Mouse (Mus musculus) cerebellum, postnatal 36 days (tissue): ENCODE data around the gene Hmgb1.
"Not testable (repeated sequence)": the region's sequence is repeated elsewhere in the genome, so short reads cannot be mapped to it uniquely, and the experiment has no call there.

Experiments
- DNase-seq, 2 experiments: peaks; one replicate each; pipeline ENCODE4 v3.0.0; 2021 to 2022; ENCODE audit warnings: mixed read lengths in 2 of 2

The Hmgb1 gene

GRCm38 (mm10) chr5:149143766-149144375, 40.4 kb downstream of the Hmgb1 start:
- DNase-seq = no peak

GRCm38 (mm10) chr5:149141155-149141554, 43.1 kb downstream of the Hmgb1 start:
- not testable (repeated sequence) for DNase-seq

GRCm38 (mm10) chr5:149140336-149140735, 44.0 kb downstream of the Hmgb1 start:
- no peak for DNase-seq

GRCm38 (mm10) chr5:149138087-149138486, 46.2 kb downstream of the Hmgb1 start:
- not testable (repeated sequence) for DNase-seq

GRCm38 (mm10) chr5:149137447-149137846, 46.8 kb downstream of the Hmgb1 start:
- no peak for DNase-seq

- peak; percentile 40 to 51 for DNase-seq
Measured at GRCm38 (mm10) chr5:149136933-149137365, 47.3 kb downstream of the Hmgb1 start.

GRCm38 (mm10) chr5:149135455-149136354, 48.6 kb downstream of the Hmgb1 start:
- no peak for DNase-seq

- DNase-seq = no peak
Measured at GRCm38 (mm10) chr5:149134751-149135454, 49.4 kb downstream of the Hmgb1 start.

GRCm38 (mm10) chr5:149128473-149128872, 55.8 kb downstream of the Hmgb1 start:
- DNase-seq = no peak

GRCm38 (mm10) chr5:149123795-149124194, 60.5 kb downstream of the Hmgb1 start:
- DNase-seq = no peak

- no peak for DNase-seq
Measured at GRCm38 (mm10) chr5:149119341-149119881, 64.9 kb downstream of the Hmgb1 start.

- DNase-seq = no peak
Measured at GRCm38 (mm10) chr5:149117815-149118547, 66.3 kb downstream of the Hmgb1 start.

GRCm38 (mm10) chr5:149114587-149114986, 69.7 kb downstream of the Hmgb1 start:
- no peak for DNase-seq

GRCm38 (mm10) chr5:149114034-149114433, 70.3 kb downstream of the Hmgb1 start:
- DNase-seq = no peak

- DNase-seq = no peak
Measured at GRCm38 (mm10) chr5:149113439-149113838, 70.8 kb downstream of the Hmgb1 start.

- DNase-seq = no peak
Measured at GRCm38 (mm10) chr5:149112559-149112958, 71.7 kb downstream of the Hmgb1 start.

- DNase-seq = no peak
Measured at GRCm38 (mm10) chr5:149109220-149109619, 75.1 kb downstream of the Hmgb1 start.

GRCm38 (mm10) chr5:149108178-149108577, 76.1 kb downstream of the Hmgb1 start:
- no peak for DNase-seq

- no peak for DNase-seq
Measured at GRCm38 (mm10) chr5:149107566-149107965, 76.7 kb downstream of the Hmgb1 start.

GRCm38 (mm10) chr5:149104096-149104725, 80.1 kb downstream of the Hmgb1 start:
- DNase-seq = no peak

- DNase-seq = no peak
Measured at GRCm38 (mm10) chr5:149101869-149102268, 82.4 kb downstream of the Hmgb1 start.

- DNase-seq = no peak
Measured at GRCm38 (mm10) chr5:149100091-149100490, 84.2 kb downstream of the Hmgb1 start.
